In the genomic region with DNA sequence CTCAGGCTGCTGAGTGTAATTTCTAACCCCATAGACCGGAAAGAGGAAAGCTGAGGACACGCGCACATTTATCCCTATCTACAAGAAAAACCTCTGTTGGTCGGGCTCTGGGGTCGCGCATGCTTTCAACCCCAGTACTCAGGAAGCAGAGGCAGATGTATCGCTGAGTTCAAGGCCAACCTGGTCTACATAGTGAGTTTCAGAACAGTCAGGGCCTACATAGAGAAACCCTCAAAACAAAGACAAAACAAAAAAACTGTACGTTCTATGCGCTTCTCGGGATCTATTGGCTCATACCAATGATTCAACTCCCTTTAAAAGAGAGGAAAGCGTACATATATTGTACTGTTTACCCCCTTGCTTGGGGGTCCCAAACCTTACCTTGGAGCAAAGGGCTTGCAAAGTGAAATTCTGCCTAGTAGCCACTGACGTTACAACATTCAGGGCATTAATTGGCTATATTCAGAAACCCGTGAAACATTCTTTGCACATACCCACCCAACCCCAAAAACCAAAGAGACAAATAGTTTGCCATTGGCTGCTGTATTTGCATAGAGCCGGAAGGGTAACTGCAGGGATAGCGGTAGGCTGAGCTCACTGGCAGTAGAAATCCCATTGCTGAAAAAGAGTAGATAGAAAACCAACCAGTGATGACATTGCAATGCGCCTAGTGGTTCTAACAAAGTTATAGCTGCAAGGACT, we compare ENCODE assay signal across 8 mouse cellular contexts. TPM values are rescaled to one million over a fixed set of nuclear protein-coding genes. Genes with fewer than 3 reads are reported as not detected.
DNase-seq lines count a peak whose midpoint lies in the region; ATAC-seq and TF ChIP-seq lines count a peak whose summit lies in the region.

No protein-coding gene starts in this region.

- H3K9ac ChIP-seq in forebrain, embryonic 11.5 days (ENCODE audit: low read length), result no peak overlapping the region
- H3K9ac ChIP-seq in liver, embryonic 13.5 days, result peak overlapping the region; percentile 59

- peak overlapping the region; percentile 29; the same call in 1 of the 2 replicates for H3K4me2 ChIP-seq in forebrain, embryonic 11.5 days (ENCODE audit: low read depth, low read length, severe bottlenecking)
- H3K4me2 ChIP-seq in liver, embryonic 13.5 days, result peak overlapping the region; percentile 76

- no peak for DNase-seq in cerebellum, adult 2 months
- no peak for DNase-seq in cerebellum, postnatal 36 days
- peak; percentile 22 for DNase-seq in 416B (ENCODE audit: low read depth)
- DNase-seq in forebrain, embryonic 11.5 days (ENCODE audit: low spot score), result no peak
- DNase-seq in liver, embryonic 13.5 days, result no peak
- no peak for DNase-seq in urinary bladder, postnatal 25 days (ENCODE audit: low spot score)
- DNase-seq in frontal cortex, adult 2 months (ENCODE audit: extremely low spot score in 1 of 2, low spot score in 1 of 2), result no peak
- DNase-seq in ovary, postnatal 14 days (ENCODE audit: low spot score), result no peak

- no peak for TF ChIP-seq CTCF in cerebellum, adult 2 months (IDR thresholded peaks at IDR 0.05; ENCODE audit: borderline replicate concordance, insufficient read depth, low read depth, low read length)

- peak overlapping the region; percentile 55 for H3K4me3 ChIP-seq in cerebellum, adult 2 months (replicated peaks; ENCODE audit: insufficient read depth, low read depth, low read length)
- peak overlapping the region; percentile 66 for H3K4me3 ChIP-seq in forebrain, embryonic 11.5 days (ENCODE audit: low read depth, low read length)
- peak overlapping the region; percentile 83 for H3K4me3 ChIP-seq in liver, embryonic 13.5 days (replicated peaks)

- peak overlapping the region; percentile 53; the same call in 1 of the 2 replicates for H3K27ac ChIP-seq in cerebellum, adult 2 months (ENCODE audit: insufficient read depth, low read length)
- peak overlapping the region; percentile 4; the same call in 1 of the 2 replicates for H3K27ac ChIP-seq in forebrain, embryonic 11.5 days (ENCODE audit: low read depth, low read length)
- peak overlapping the region; percentile 63 for H3K27ac ChIP-seq in liver, embryonic 13.5 days

- 42% methylated on average over 16 of the region's 16 CpGs for WGBS in cerebellum, adult 2 months
- 49% methylated on average over 16 of the region's 16 CpGs for WGBS in forebrain, embryonic 11.5 days
- WGBS in liver, embryonic 13.5 days (ENCODE audit: insufficient replicate concordance), result 43% methylated on average over 16 of the region's 16 CpGs

- no peaks in the 10 kb centered on the region for H3K27me3 ChIP-seq in cerebellum, adult 2 months (ENCODE audit: control insufficient read depth, insufficient read depth, low read length)
- no peaks in the 10 kb centered on the region for H3K27me3 ChIP-seq in forebrain, embryonic 11.5 days (ENCODE audit: control insufficient read depth, insufficient read depth, low read length)
- H3K27me3 ChIP-seq in liver, embryonic 13.5 days, result no peaks in the 10 kb centered on the region

- peaks cover 1% of the 10 kb centered on the region; the same call in 1 of the 2 replicates for H3K36me3 ChIP-seq in forebrain, embryonic 11.5 days (ENCODE audit: control insufficient read depth, insufficient read depth, low read length)
- H3K36me3 ChIP-seq in liver, embryonic 13.5 days, result peaks cover 17% of the 10 kb centered on the region

- H3K4me1 ChIP-seq in cerebellum, adult 2 months (ENCODE audit: control insufficient read depth, insufficient read depth, low read length), result no peaks in the 10 kb centered on the region
- H3K4me1 ChIP-seq in forebrain, embryonic 11.5 days (replicated peaks; ENCODE audit: control insufficient read depth, insufficient read depth, low read length), result 0 out of 2 replicates have a peak, but pooled peaks cover 4% of the 10 kb centered on the region
- H3K4me1 ChIP-seq in liver, embryonic 13.5 days (replicated peaks), result peaks cover 41% of the 10 kb centered on the region

- H3K9me3 ChIP-seq in forebrain, embryonic 11.5 days (ENCODE audit: control insufficient read depth, low read length), result no peaks in the 10 kb centered on the region
- no peaks in the 10 kb centered on the region for H3K9me3 ChIP-seq in liver, embryonic 13.5 days (replicated peaks)

- 0 out of 2 replicates have a peak, but pooled peaks have one; percentile 59 for TF ChIP-seq POLR2A in cerebellum, adult 2 months (IDR thresholded peaks at IDR 0.05; ENCODE audit: borderline replicate concordance, insufficient read depth, low read length)

- no peak; the same call in 1 of the 2 replicates for ATAC-seq in forebrain, embryonic 11.5 days (replicated peaks; ENCODE audit: low FRiP score)
- no peak for ATAC-seq in liver, embryonic 13.5 days (ENCODE audit: low read depth)

RNA-seq across cellular contexts. Expression of gene Rab4b, which starts 0.7 kb away (rescaled TPM):
- polyA plus RNA-seq in cerebellum, adult 2 months (2012; rRNA removed), result 175 and 176 TPM in 2 replicates
- 52.3 and 52.5 TPM in 2 replicates for polyA plus RNA-seq in forebrain, embryonic 11.5 days (2014; fragmentation: Nextera tagmentation; extraction: Ambion mirVana)
- polyA plus RNA-seq in liver, embryonic 13.5 days (2015; fragmentation: Nextera tagmentation; extraction: Ambion mirVana), result 28.5 and 28.6 TPM in 2 replicates
- 124 and 128 TPM in 2 replicates for polyA plus RNA-seq in frontal cortex, adult 2 months (2012; rRNA removed)

RNA-seq across cellular contexts. Expression of gene Gm21983, which starts 1.5 kb away (rescaled TPM):
- polyA plus RNA-seq in cerebellum, adult 2 months (2012; rRNA removed), result not detected in 2 replicates
- 0.98 TPM in 1 of 2 replicates, not detected in the other for polyA plus RNA-seq in forebrain, embryonic 11.5 days (2014; fragmentation: Nextera tagmentation; extraction: Ambion mirVana)
- 0.46 TPM in 1 of 2 replicates, not detected in the other for polyA plus RNA-seq in liver, embryonic 13.5 days (2015; fragmentation: Nextera tagmentation; extraction: Ambion mirVana)
- polyA plus RNA-seq in frontal cortex, adult 2 months (2012; rRNA removed), result 0.18 and 0.29 TPM in 2 replicates

RNA-seq across cellular contexts. Expression of gene Mia, which starts 1.6 kb away (rescaled TPM):
- polyA plus RNA-seq in cerebellum, adult 2 months (2012; rRNA removed), result 11.2 and 16.9 TPM in 2 replicates
- polyA plus RNA-seq in forebrain, embryonic 11.5 days (2014; fragmentation: Nextera tagmentation; extraction: Ambion mirVana), result 1.6 and 2.4 TPM in 2 replicates
- 0.85 TPM in 1 of 2 replicates, not detected in the other for polyA plus RNA-seq in liver, embryonic 13.5 days (2015; fragmentation: Nextera tagmentation; extraction: Ambion mirVana)
- 4.4 TPM in 2 replicates for polyA plus RNA-seq in frontal cortex, adult 2 months (2012; rRNA removed)

RNA-seq across cellular contexts. Expression of gene Egln2, which starts 12.8 kb away (rescaled TPM):
- polyA plus RNA-seq in cerebellum, adult 2 months (2012; rRNA removed), result 115 and 120 TPM in 2 replicates
- polyA plus RNA-seq in forebrain, embryonic 11.5 days (2014; fragmentation: Nextera tagmentation; extraction: Ambion mirVana), result 60.7 and 70.2 TPM in 2 replicates
- polyA plus RNA-seq in liver, embryonic 13.5 days (2015; fragmentation: Nextera tagmentation; extraction: Ambion mirVana), result 27.6 and 28.7 TPM in 2 replicates
- polyA plus RNA-seq in frontal cortex, adult 2 months (2012; rRNA removed), result 96.1 and 102 TPM in 2 replicates

RNA-seq across cellular contexts. Expression of gene BC024978, which starts 16.2 kb away (rescaled TPM):
- polyA plus RNA-seq in cerebellum, adult 2 months (2012; rRNA removed), result 17.9 and 18.8 TPM in 2 replicates
- polyA plus RNA-seq in forebrain, embryonic 11.5 days (2014; fragmentation: Nextera tagmentation; extraction: Ambion mirVana), result 4.5 and 5.3 TPM in 2 replicates
- polyA plus RNA-seq in liver, embryonic 13.5 days (2015; fragmentation: Nextera tagmentation; extraction: Ambion mirVana), result 0.62 and 1.2 TPM in 2 replicates
- 17.5 and 17.7 TPM in 2 replicates for polyA plus RNA-seq in frontal cortex, adult 2 months (2012; rRNA removed)

Comparison
In these comparisons a context has a peak if more than half of its experiments do, and no peak if none do; other contexts are left out.
1. H3K27ac ChIP-seq: peak in every context shown above with its lines; median percentile 63 in liver, embryonic 13.5 days; 53 in cerebellum, adult 2 months; 4 in forebrain, embryonic 11.5 days.